ENCODE assay signal across 9 mouse cellular contexts in genomic region chr14:121929243-121929951, GRCm38 (mm10). TPM values are rescaled to one million over a fixed set of nuclear protein-coding genes. Genes with fewer than 3 reads are reported as not detected.
A peak's percentile ranks its signal among the peaks of the same experiment; 100 is the strongest.
DNase-seq lines count a peak whose midpoint lies in the region; ATAC-seq and TF ChIP-seq lines count a peak whose summit lies in the region.
"Had no signal": no experiment of that assay in that cellular context is flagged by ENCODE, and none has a peak within 500 bp of the region (broad histone marks: within the 10 kb centered on the region; RNA-seq: fewer than 3 reads in every experiment).

No protein-coding gene starts in this region.

- H3K4me3 ChIP-seq in heart, adult 2 months, result no peak overlapping the region
- H3K4me3 ChIP-seq in thymus, adult 2 months (ENCODE audit: control insufficient read depth, insufficient read depth, low read length), result no peak overlapping the region
- H3K4me3 ChIP-seq in liver, adult 2 months (ENCODE audit: insufficient read depth, low read depth, low read length), result no peak overlapping the region
- no peak overlapping the region for H3K4me3 ChIP-seq in stomach, postnatal 0 days (ENCODE audit: low read depth, low read length)
- H3K4me3 ChIP-seq in forebrain, embryonic 12.5 days (replicated peaks), result no peak overlapping the region

- 0 out of 2 replicates have a peak, but pooled peaks have one; percentile 15 for TF ChIP-seq EP300 in heart, adult 2 months (IDR thresholded peaks at IDR 0.05; ENCODE audit: insufficient read depth, low read depth, low read length)
- TF ChIP-seq EP300 in stomach, postnatal 0 days (optimal IDR thresholded peaks at IDR 0.05), result no peak

- no peaks in the 10 kb centered on the region for H3K27me3 ChIP-seq in heart, adult 2 months (ENCODE audit: control insufficient read depth, insufficient read depth, low read length)
- no peaks in the 10 kb centered on the region for H3K27me3 ChIP-seq in thymus, adult 2 months (ENCODE audit: control insufficient read depth, insufficient read depth, low read length)
- no peaks in the 10 kb centered on the region for H3K27me3 ChIP-seq in liver, adult 2 months (ENCODE audit: control insufficient read depth, insufficient read depth, low read length)
- H3K27me3 ChIP-seq in stomach, postnatal 0 days (ENCODE audit: control insufficient read depth, insufficient read depth, low read length), result no peaks in the 10 kb centered on the region
- H3K27me3 ChIP-seq in forebrain, embryonic 12.5 days, result no peaks in the 10 kb centered on the region

- no peaks in the 10 kb centered on the region for H3K79me2 ChIP-seq in heart, adult 2 months (replicated peaks; ENCODE audit: control insufficient read depth, insufficient read depth, low read length)
- peaks cover 7% of the 10 kb centered on the region; the same call in 1 of the 2 replicates for H3K79me2 ChIP-seq in liver, adult 2 months (ENCODE audit: control insufficient read depth, insufficient read depth, low read length)

- H3K4me1 ChIP-seq in heart, adult 2 months (ENCODE audit: control insufficient read depth, insufficient read depth, low read length), result peaks cover 7% of the 10 kb centered on the region
- peaks cover 26% of the 10 kb centered on the region for H3K4me1 ChIP-seq in thymus, adult 2 months (replicated peaks; ENCODE audit: control insufficient read depth, insufficient read depth, low read length)
- H3K4me1 ChIP-seq in liver, adult 2 months (ENCODE audit: control insufficient read depth, insufficient read depth, low read length), result peaks cover 4% of the 10 kb centered on the region
- H3K4me1 ChIP-seq in stomach, postnatal 0 days (replicated peaks; ENCODE audit: control insufficient read depth, insufficient read depth), result no peaks in the 10 kb centered on the region
- H3K4me1 ChIP-seq in forebrain, embryonic 12.5 days, result peaks cover 6% of the 10 kb centered on the region; the same call in 1 of the 2 replicates

- no peak for TF ChIP-seq POLR2A in heart, adult 2 months (IDR thresholded peaks at IDR 0.05; ENCODE audit: insufficient read depth, low read depth, low read length)
- no peak for TF ChIP-seq POLR2A in thymus, adult 2 months (IDR thresholded peaks at IDR 0.05; ENCODE audit: control insufficient read depth, extremely low read depth, insufficient read depth, low read length, poor library complexity)
- no peak for TF ChIP-seq POLR2A in liver, adult 2 months (IDR thresholded peaks at IDR 0.05; ENCODE audit: extremely low read depth, insufficient read depth, low read length)

- H3K9ac ChIP-seq in heart, adult 2 months (ENCODE audit: low read depth, low read length), result no peak overlapping the region
- no peak overlapping the region for H3K9ac ChIP-seq in liver, adult 2 months (ENCODE audit: low read depth, low read length)
- H3K9ac ChIP-seq in stomach, postnatal 0 days (ENCODE audit: low read length), result no peak overlapping the region
- H3K9ac ChIP-seq in forebrain, embryonic 12.5 days, result no peak overlapping the region

- H3K27ac ChIP-seq in heart, adult 2 months, result peak overlapping the region; percentile 44
- peak overlapping the region; percentile 94 for H3K27ac ChIP-seq in thymus, adult 2 months (ENCODE audit: control insufficient read depth, insufficient read depth, low read length)
- H3K27ac ChIP-seq in liver, adult 2 months (replicated peaks; ENCODE audit: insufficient read depth, low read depth, low read length), result peak overlapping the region; percentile 80
- no peak overlapping the region for H3K27ac ChIP-seq in stomach, postnatal 0 days (replicated peaks)
- no peak overlapping the region for H3K27ac ChIP-seq in forebrain, embryonic 12.5 days

- H3K4me2 ChIP-seq in stomach, postnatal 0 days (replicated peaks; ENCODE audit: low read depth), result no peak overlapping the region
- H3K4me2 ChIP-seq in forebrain, embryonic 12.5 days, result no peak overlapping the region

- peaks cover 2% of the 10 kb centered on the region; the same call in 1 of the 2 replicates for H3K36me3 ChIP-seq in heart, adult 2 months (ENCODE audit: control insufficient read depth, insufficient read depth, low read length)
- 0 out of 2 replicates have a peak, but pooled peaks cover 4% of the 10 kb centered on the region for H3K36me3 ChIP-seq in thymus, adult 2 months (ENCODE audit: control insufficient read depth, insufficient read depth, low read length)
- no peaks in the 10 kb centered on the region for H3K36me3 ChIP-seq in liver, adult 2 months (ENCODE audit: control insufficient read depth, insufficient read depth, low read length)
- no peaks in the 10 kb centered on the region; the same call in 1 of the 2 replicates for H3K36me3 ChIP-seq in stomach, postnatal 0 days (ENCODE audit: control insufficient read depth, insufficient read depth, low read length)
- H3K36me3 ChIP-seq in forebrain, embryonic 12.5 days (replicated peaks), result peaks cover 7% of the 10 kb centered on the region; the same call in 1 of the 2 replicates

- 43% methylated on average over 12 of the region's 12 CpGs for WGBS in heart, adult 2 months
- 25% methylated on average over 12 of the region's 12 CpGs for WGBS in thymus, adult 2 months
- 69% methylated on average over 12 of the region's 12 CpGs for WGBS in liver, adult 2 months
- WGBS in stomach, postnatal 0 days, result 67% methylated on average over 12 of the region's 12 CpGs
- WGBS in forebrain, embryonic 12.5 days, result 88% methylated on average over 12 of the region's 12 CpGs

- TF ChIP-seq CTCF in heart, adult 2 months (IDR thresholded peaks at IDR 0.05), result no peak
- TF ChIP-seq CTCF in thymus, adult 2 months (IDR thresholded peaks at IDR 0.05; ENCODE audit: borderline replicate concordance, control insufficient read depth, extremely low read depth, insufficient read depth, low read length, poor library complexity), result no peak
- no peak for TF ChIP-seq CTCF in liver, adult 2 months (IDR thresholded peaks at IDR 0.05; ENCODE audit: low read depth, low read length)
- TF ChIP-seq CTCF in stomach, postnatal 0 days (IDR thresholded peaks at IDR 0.05; ENCODE audit: low read depth), result no peak

- no peak for ATAC-seq in stomach, postnatal 0 days (ENCODE audit: low FRiP score, low TSS enrichment)
- ATAC-seq in forebrain, embryonic 12.5 days (ENCODE audit: low FRiP score), result no peak

- DNase-seq in heart, adult 2 months, result peak in 1 of 2 experiments; percentile 12
- no peak for DNase-seq in heart, postnatal 36 days
- no peak for DNase-seq in thymus, adult 2 months
- DNase-seq in thymus, postnatal 10 days (ENCODE audit: low spot score in 2 of 2), result no peak
- peak; percentile 29 for DNase-seq in liver, adult 2 months (ENCODE audit: extremely low read depth, low read depth, low spot score)
- peak; percentile 8 for DNase-seq in stomach, postnatal 0 days (ENCODE audit: low spot score)
- no peak for DNase-seq in right cerebral cortex, postnatal 36 days (ENCODE audit: low spot score in 2 of 2)
- DNase-seq: right cerebral cortex, postnatal 25 days had no signal

- intact Hi-C loops in heart, adult 2 months (cut with DNase I), result loop anchor here (10.0 kb wide), 1 partner anchor 205 kb away; no protein-coding TSS in a partner anchor
- intact Hi-C loops in heart, postnatal 36 days (cut with DNase I), result loop anchor here (5.0 kb wide), 1 partner anchor 203 kb away; no protein-coding TSS in a partner anchor

- no peaks in the 10 kb centered on the region for H3K9me3 ChIP-seq in stomach, postnatal 0 days (ENCODE audit: control insufficient read depth, low read length)
- H3K9me3 ChIP-seq in forebrain, embryonic 12.5 days, result no peaks in the 10 kb centered on the region

RNA-seq across cellular contexts. Expression of gene Gpr18, which starts 13.8 kb away (rescaled TPM):
- total RNA-seq in heart, adult 2 months (2021), result under 1 TPM; 0.16 to 0.43 TPM
- polyA plus RNA-seq in heart, adult 2 months (2012; rRNA removed), result 0.53 and 2.2 TPM in 2 replicates
- total RNA-seq in heart, postnatal 36 days (2021), result under 1 TPM; 0.33 to 0.46 TPM
- 24.8 and 32.8 TPM in 2 replicates for polyA plus RNA-seq in thymus, adult 2 months (2012; rRNA removed)
- 0.34 and 0.37 TPM in 2 replicates for total RNA-seq in liver, adult 2 months (2014; rRNA removed)
- 0.26 and 0.93 TPM in 2 replicates for polyA plus RNA-seq in liver, adult 2 months (2012; rRNA removed)
- 0.06 and 0.08 TPM in 2 replicates for polyA plus RNA-seq in stomach, postnatal 0 days (2015; fragmentation: Nextera tagmentation; extraction: Ambion mirVana)
- 0.20 and 0.35 TPM in 2 replicates for polyA plus RNA-seq in forebrain, embryonic 12.5 days (2016; fragmentation: Nextera tagmentation; extraction: Ambion mirVana)

RNA-seq across cellular contexts. Expression of gene Gpr183, which starts 35.6 kb away (rescaled TPM):
- total RNA-seq in heart, adult 2 months (2021), result 1 to 10 TPM in 1 of 2 experiments, under 1 TPM in 1; 0.84 to 1.1 TPM
- polyA plus RNA-seq in heart, adult 2 months (2012; rRNA removed), result 1.3 and 1.4 TPM in 2 replicates
- 1 to 10 TPM; 1.2 to 2.0 TPM for total RNA-seq in heart, postnatal 36 days (2021)
- 10.1 and 10.3 TPM in 2 replicates for polyA plus RNA-seq in thymus, adult 2 months (2012; rRNA removed)
- 0.37 and 0.67 TPM in 2 replicates for total RNA-seq in liver, adult 2 months (2014; rRNA removed)
- 0.17 and 0.26 TPM in 2 replicates for polyA plus RNA-seq in liver, adult 2 months (2012; rRNA removed)
- 1.8 and 2.0 TPM in 2 replicates for polyA plus RNA-seq in stomach, postnatal 0 days (2015; fragmentation: Nextera tagmentation; extraction: Ambion mirVana)
- polyA plus RNA-seq in forebrain, embryonic 12.5 days (2016; fragmentation: Nextera tagmentation; extraction: Ambion mirVana), result 1.4 and 1.8 TPM in 2 replicates

RNA-seq across cellular contexts. Expression of gene Ubac2, which starts 51.0 kb away (rescaled TPM):
- 10 to 100 TPM; 30.4 to 31.9 TPM for total RNA-seq in heart, adult 2 months (2021)
- 37.0 and 43.9 TPM in 2 replicates for polyA plus RNA-seq in heart, adult 2 months (2012; rRNA removed)
- 10 to 100 TPM; 26.6 to 29.1 TPM for total RNA-seq in heart, postnatal 36 days (2021)
- polyA plus RNA-seq in thymus, adult 2 months (2012; rRNA removed), result 102 TPM in 2 replicates
- total RNA-seq in liver, adult 2 months (2014; rRNA removed), result 20.3 and 25.8 TPM in 2 replicates
- 43.5 and 49.4 TPM in 2 replicates for polyA plus RNA-seq in liver, adult 2 months (2012; rRNA removed)
- 38.5 and 38.6 TPM in 2 replicates for polyA plus RNA-seq in stomach, postnatal 0 days (2015; fragmentation: Nextera tagmentation; extraction: Ambion mirVana)
- 67.0 and 67.4 TPM in 2 replicates for polyA plus RNA-seq in forebrain, embryonic 12.5 days (2016; fragmentation: Nextera tagmentation; extraction: Ambion mirVana)

Comparison
In these comparisons a context has a peak if more than half of its experiments do, and no peak if none do; other contexts are left out.
1. DNase-seq: peak in liver, adult 2 months (single experiment) and stomach, postnatal 0 days (single experiment); none in heart, postnatal 36 days (0 of 2), thymus, adult 2 months (single experiment), thymus, postnatal 10 days (0 of 2) and right cerebral cortex, postnatal 36 days (0 of 2).
2. H3K27ac ChIP-seq: peak in heart, adult 2 months (single experiment), thymus, adult 2 months (single experiment) and liver, adult 2 months (single experiment); none in stomach, postnatal 0 days (single experiment) and forebrain, embryonic 12.5 days (single experiment).